Mouse (Mus musculus) C2C12 (cell line): Measurements from ENCODE around the gene Cxcl14. TPM values are rescaled to one million over a fixed set of nuclear protein-coding genes. Genes with fewer than 3 reads are reported as not detected.

Source experiments
- H3K27me3 ChIP-seq: one replicate; pipeline ENCODE4 v1.6.1; 2011; ENCODE audit not compliant: control insufficient read depth, insufficient read depth, insufficient read length
- H3K36me3 ChIP-seq: one replicate; pipeline ENCODE4 v1.6.1; 2011; ENCODE audit not compliant: control insufficient read depth, insufficient read depth
- H3K4me3 ChIP-seq: one replicate; pipeline ENCODE4 v1.5.1; 2011; ENCODE audit warnings: mild to moderate bottlenecking, control low read depth; ENCODE audit not compliant: poor library complexity, insufficient read depth, severe bottlenecking
- H3K79me2 ChIP-seq: one replicate; pipeline ENCODE4 v1.6.1; 2011; ENCODE audit not compliant: control insufficient read depth, insufficient read depth
- H3K79me3 ChIP-seq: one replicate; pipeline ENCODE4 v1.6.1; 2011; ENCODE audit warnings: low read depth, control low read depth
- H3ac ChIP-seq: one replicate; pipeline ENCODE3; 2011; ENCODE audit warnings: low read depth; ENCODE audit not compliant: control insufficient read depth, insufficient read length
- CEBPB ChIP-seq: IDR thresholded peaks from one replicate; pipeline ENCODE4 v1.6.1; 2011; ENCODE audit warnings: low read depth, mild to moderate bottlenecking, control low read depth, moderate library complexity
- CTCF ChIP-seq: IDR thresholded peaks from one replicate; pipeline ENCODE4 v1.5.1; 2011; ENCODE audit not compliant: control insufficient read depth, insufficient read depth, insufficient read length
- FOSL1 ChIP-seq: IDR thresholded peaks from one replicate; pipeline ENCODE4 v1.8.0; 2011; ENCODE audit warnings: mild to moderate bottlenecking, low read length; ENCODE audit not compliant: poor library complexity, insufficient read depth, severe bottlenecking
- MAX ChIP-seq: IDR thresholded peaks from one replicate; pipeline ENCODE4 v1.6.1; 2011; ENCODE audit warnings: mild to moderate bottlenecking, control low read depth
- MYOD1 ChIP-seq: IDR thresholded peaks from one replicate; pipeline ENCODE4 v1.6.1; 2011; ENCODE audit warnings: low read depth; ENCODE audit not compliant: control insufficient read depth, insufficient read length
- MYOG ChIP-seq: IDR thresholded peaks from one replicate; pipeline ENCODE4 v1.6.1; 2011; ENCODE audit not compliant: control insufficient read depth, insufficient read length; ENCODE audit errors: extremely low read depth
- USF1 ChIP-seq: IDR thresholded peaks from one replicate; pipeline ENCODE4 v1.6.1; 2011; ENCODE audit warnings: low read depth, mild to moderate bottlenecking, control low read depth, moderate library complexity
- polyA plus RNA-seq: library from polyadenylated mRNA; unstranded; fragments of >200 nt; fragmentation: generic; extraction: Trizol; gene quantifications from one replicate; pipeline ENCODE4 v1.2.1, GENCODE M21; 2012; ENCODE audit warnings: missing spikeins

Gene Cxcl14
- polyA plus RNA-seq, 1 experiment: 0.01 TPM

GRCm38 (mm10) chr13:56299336-56299735 is 3.0 kb upstream of the Cxcl14 start:
- Histone ChIP-seq H3ac (no peak overlapping the region), H3K27me3 (peaks cover 38% of the 10 kb centered on the region), H3K4me3 (no peak overlapping the region), H3K36me3 (no peaks in the 10 kb centered on the region), H3K79me2 (no peaks in the 10 kb centered on the region), H3K79me3 (no peaks in the 10 kb centered on the region)
- no peak for TF ChIP-seq MYOD1
- TF ChIP-seq MAX: no peak
- no peak for TF ChIP-seq MYOG
- no peak for TF ChIP-seq FOSL1
- TF ChIP-seq CEBPB: no peak

GRCm38 (mm10) chr13:56296659-56297020 is 289 bp upstream of the Cxcl14 start:
- no peaks in the 10 kb centered on the region for H3K36me3 ChIP-seq
- TF ChIP-seq USF1 (no peak), MYOG (no peak), CEBPB (no peak), MAX (no peak), MYOD1 (no peak), CTCF (no peak), FOSL1 (no peak)
- H3K79me2 ChIP-seq: no peaks in the 10 kb centered on the region
- no peak overlapping the region for H3ac ChIP-seq
- H3K4me3 ChIP-seq: no peak overlapping the region
- no peaks in the 10 kb centered on the region for H3K79me3 ChIP-seq
- H3K27me3 ChIP-seq: peaks cover 47% of the 10 kb centered on the region

- Histone ChIP-seq H3ac (no peak overlapping the region), H3K79me3 (no peaks in the 10 kb centered on the region), H3K36me3 (no peaks in the 10 kb centered on the region), H3K27me3 (peaks cover 53% of the 10 kb centered on the region), H3K79me2 (no peaks in the 10 kb centered on the region), H3K4me3 (no peak overlapping the region)
- TF ChIP-seq MYOG: no peak
- no peak for TF ChIP-seq CTCF
- no peak for TF ChIP-seq MYOD1
- TF ChIP-seq MAX: no peak
- TF ChIP-seq CEBPB: no peak
Observed at GRCm38 (mm10) chr13:56295586-56295942, 787 bp downstream of the Cxcl14 start.

- Histone ChIP-seq H3ac (no peak overlapping the region), H3K27me3 (peaks cover 56% of the 10 kb centered on the region), H3K79me2 (no peaks in the 10 kb centered on the region), H3K36me3 (no peaks in the 10 kb centered on the region), H3K79me3 (no peaks in the 10 kb centered on the region), H3K4me3 (no peak overlapping the region)
- TF ChIP-seq MYOD1: no peak
- TF ChIP-seq MAX: no peak
- TF ChIP-seq FOSL1: no peak
- no peak for TF ChIP-seq USF1
Observed at GRCm38 (mm10) chr13:56294908-56295307, 1.4 kb downstream of the Cxcl14 start.

GRCm38 (mm10) chr13:56289998-56290397 is 6.4 kb downstream of the Cxcl14 start:
- H3K27me3 ChIP-seq: peaks cover 47% of the 10 kb centered on the region
- no peak overlapping the region for H3K4me3 ChIP-seq
- TF ChIP-seq FOSL1 (no peak), CTCF (no peak), CEBPB (no peak)
- H3K36me3 ChIP-seq: no peaks in the 10 kb centered on the region
- no peaks in the 10 kb centered on the region for H3K79me3 ChIP-seq
- H3K79me2 ChIP-seq: no peaks in the 10 kb centered on the region
- H3ac ChIP-seq: no peak overlapping the region

- peaks cover 42% of the 10 kb centered on the region for H3K27me3 ChIP-seq
Observed at GRCm38 (mm10) chr13:56289261-56289660, 7.1 kb downstream of the Cxcl14 start.

GRCm38 (mm10) chr13:56288601-56289000 is 7.8 kb downstream of the Cxcl14 start:
- TF ChIP-seq MYOD1 (no peak), CTCF (no peak), MAX (no peak), MYOG (no peak), FOSL1 (no peak), USF1 (no peak), CEBPB (no peak)
- Histone ChIP-seq H3K4me3 (no peak overlapping the region), H3K79me2 (no peaks in the 10 kb centered on the region), H3K36me3 (no peaks in the 10 kb centered on the region), H3ac (no peak overlapping the region), H3K27me3 (peaks cover 40% of the 10 kb centered on the region), H3K79me3 (no peaks in the 10 kb centered on the region)

More at GRCm38 (mm10) chr13:56289261-56289660, 7.1 kb downstream of the Cxcl14 start:
- H3ac ChIP-seq: no peak overlapping the region
- no peak for TF ChIP-seq CTCF
- H3K4me3 ChIP-seq: no peak overlapping the region
- H3K79me3 ChIP-seq: no peaks in the 10 kb centered on the region
- no peaks in the 10 kb centered on the region for H3K79me2 ChIP-seq
- H3K36me3 ChIP-seq: no peaks in the 10 kb centered on the region
